Mouse (Mus musculus): ENCODE measurements around the gene Hspa2. TPM values are rescaled to one million over a fixed set of nuclear protein-coding genes. Genes with fewer than 3 reads are reported as not detected.
"Not testable (repeated sequence)": the region's sequence is repeated elsewhere in the genome, so short reads cannot be mapped to it uniquely, and the experiment has no call there.

Hspa2 gene
- total RNA-seq, 1 experiment from 2014 or later, result 11.1 TPM

GRCm38 (mm10) chr12:76418346-76418745 is 14.4 kb downstream of the Hspa2 start:
- no peak for ATAC-seq (ENCODE audit: extremely low read depth, insufficient number of reproducible peaks, low FRiP score, poor library complexity, severe bottlenecking)

GRCm38 (mm10) chr12:76425256-76425655 is 21.3 kb downstream of the Hspa2 start:
- no peak for ATAC-seq (ENCODE audit: extremely low read depth, insufficient number of reproducible peaks, low FRiP score, poor library complexity, severe bottlenecking)

- ATAC-seq (ENCODE audit: extremely low read depth, insufficient number of reproducible peaks, low FRiP score, poor library complexity, severe bottlenecking), result no peak
Measured at GRCm38 (mm10) chr12:76427546-76427945, 23.6 kb downstream of the Hspa2 start.

GRCm38 (mm10) chr12:76430879-76431406 is 27.0 kb downstream of the Hspa2 start:
- no peak for ATAC-seq (ENCODE audit: extremely low read depth, insufficient number of reproducible peaks, low FRiP score, poor library complexity, severe bottlenecking)

GRCm38 (mm10) chr12:76431431-76431830 is 27.5 kb downstream of the Hspa2 start:
- no peak for ATAC-seq (ENCODE audit: extremely low read depth, insufficient number of reproducible peaks, low FRiP score, poor library complexity, severe bottlenecking)

- ATAC-seq (ENCODE audit: extremely low read depth, insufficient number of reproducible peaks, low FRiP score, poor library complexity, severe bottlenecking), result no peak
Measured at GRCm38 (mm10) chr12:76434111-76434510, 30.1 kb downstream of the Hspa2 start.

GRCm38 (mm10) chr12:76435084-76435483 is 31.1 kb downstream of the Hspa2 start:
- ATAC-seq (ENCODE audit: extremely low read depth, insufficient number of reproducible peaks, low FRiP score, poor library complexity, severe bottlenecking), result no peak

GRCm38 (mm10) chr12:76435549-76435948 is 31.6 kb downstream of the Hspa2 start:
- ATAC-seq (ENCODE audit: extremely low read depth, insufficient number of reproducible peaks, low FRiP score, poor library complexity, severe bottlenecking), result no peak

- not testable (repeated sequence) for ATAC-seq (ENCODE audit: extremely low read depth, insufficient number of reproducible peaks, low FRiP score, poor library complexity, severe bottlenecking)
Measured at GRCm38 (mm10) chr12:76443488-76443887, 39.5 kb downstream of the Hspa2 start.

GRCm38 (mm10) chr12:76444359-76444772 is 40.4 kb downstream of the Hspa2 start:
- ATAC-seq (ENCODE audit: extremely low read depth, insufficient number of reproducible peaks, low FRiP score, poor library complexity, severe bottlenecking), result no peak

GRCm38 (mm10) chr12:76444862-76445261 is 40.9 kb downstream of the Hspa2 start:
- ATAC-seq (ENCODE audit: extremely low read depth, insufficient number of reproducible peaks, low FRiP score, poor library complexity, severe bottlenecking), result no peak

- no peak for ATAC-seq (ENCODE audit: extremely low read depth, insufficient number of reproducible peaks, low FRiP score, poor library complexity, severe bottlenecking)
Measured at GRCm38 (mm10) chr12:76446201-76446600, 42.2 kb downstream of the Hspa2 start.

GRCm38 (mm10) chr12:76448127-76448526 is 44.2 kb downstream of the Hspa2 start:
- no peak for ATAC-seq (ENCODE audit: extremely low read depth, insufficient number of reproducible peaks, low FRiP score, poor library complexity, severe bottlenecking)

- no peak for ATAC-seq (ENCODE audit: extremely low read depth, insufficient number of reproducible peaks, low FRiP score, poor library complexity, severe bottlenecking)
Measured at GRCm38 (mm10) chr12:76452203-76452602, 48.2 kb downstream of the Hspa2 start.

Other genes with a start within 250 kb of the Hspa2 start
- gene Esr2, start 226.9 kb upstream of the Hspa2 start, total RNA-seq (2017), result not detected in 2 replicates
- not detected in 2 replicates for gene Tex21, start 157.4 kb upstream of the Hspa2 start, total RNA-seq (2017)
- 18.7 and 20.3 TPM in 2 replicates for gene Mthfd1, start 148.9 kb upstream of the Hspa2 start, total RNA-seq (2017)
- 0.98 and 1.0 TPM in 2 replicates for gene Akap5, start 79.3 kb upstream of the Hspa2 start, total RNA-seq (2017)
- 10.1 and 13.8 TPM in 2 replicates for gene Zbtb25, start 34.6 kb upstream of the Hspa2 start, total RNA-seq (2017)
- gene Zbtb1, start 33.9 kb upstream of the Hspa2 start, total RNA-seq (2017), result 17.7 and 20.1 TPM in 2 replicates
- not detected in 2 replicates for gene Ppp1r36, start 13.4 kb downstream of the Hspa2 start, total RNA-seq (2017)
- 47.4 and 51.1 TPM in 2 replicates for gene Plekhg3, start 126.7 kb downstream of the Hspa2 start, total RNA-seq (2017)

All from neutrophil, adult 5-6 weeks (primary cell).